Mouse (Mus musculus) midbrain, embryonic 10.5 days (tissue): Measurements from ENCODE around the gene 2210010C04Rik. TPM values are rescaled to one million over a fixed set of nuclear protein-coding genes. Genes with fewer than 3 reads are reported as not detected.
"Not testable (repeated sequence)": the region's sequence is repeated elsewhere in the genome, so short reads cannot be mapped to it uniquely, and the experiment has no call there.

ENCODE experiments used
- DNase-seq: peaks from one replicate; pipeline ENCODE4 v3.0.0-alpha.2; 2017; ENCODE audit warnings: low spot score
- H3K27ac ChIP-seq: fragments of 300-500 bp; sonication (generic); replicated peaks from 2 replicates; pipeline ENCODE4 v1.5.1; 2016; ENCODE audit warnings: mild to moderate bottlenecking
- H3K27me3 ChIP-seq: fragments of 300-500 bp; sonication (generic); 2 replicates; pipeline ENCODE4 v1.6.1; 2016; ENCODE audit warnings: low read depth, mild to moderate bottlenecking; ENCODE audit not compliant: poor library complexity, severe bottlenecking
- H3K36me3 ChIP-seq: fragments of 300-500 bp; sonication (generic); 2 replicates; pipeline ENCODE4 v1.6.1; 2016; ENCODE audit warnings: mild to moderate bottlenecking, moderate library complexity
- H3K4me1 ChIP-seq: fragments of 300-500 bp; sonication (generic); 2 replicates; pipeline ENCODE4 v1.6.1; 2016
- H3K4me3 ChIP-seq: fragments of 300-500 bp; sonication (generic); 2 replicates; pipeline ENCODE4 v1.5.1; 2016; ENCODE audit warnings: mild to moderate bottlenecking, moderate library complexity
- H3K9me3 ChIP-seq: fragments of 300-500 bp; sonication (generic); replicated peaks from 2 replicates; pipeline ENCODE4 v1.6.1; 2016; ENCODE audit warnings: mild to moderate bottlenecking
- polyA plus RNA-seq: library from polyadenylated mRNA; unstranded; fragments of >200 nt; fragmentation: Nextera tagmentation; extraction: Ambion mirVana; gene quantifications from 2 replicates; pipeline ENCODE4 v1.2.1, GENCODE M21; 2016

The 2210010C04Rik gene
- polyA plus RNA-seq, 1 experiment from 2014 or later: not detected

- H3K9me3 ChIP-seq, H3K4me3 ChIP-seq, H3K27ac ChIP-seq, H3K27me3 ChIP-seq, H3K4me1 ChIP-seq, H3K36me3 ChIP-seq, DNase-seq: not testable (repeated sequence)
These were observed 35.9 kb downstream of the 2210010C04Rik start, which contains the start of gene Gm2663 for GRCm38 (mm10) chr6:40999379-40999778. Gm2663 (minus strand) TSS chr6:40999479.

Other genes with a start within 250 kb of the 2210010C04Rik start
- not detected in 2 replicates for gene Moxd2, start 148.0 kb downstream of the 2210010C04Rik start, polyA plus RNA-seq
- gene Prss58, start 135.1 kb downstream of the 2210010C04Rik start, polyA plus RNA-seq: not detected in 2 replicates
- not detected in 2 replicates for gene 1700074P13Rik, start 95.0 kb downstream of the 2210010C04Rik start, polyA plus RNA-seq
- gene Gm4744, start 83.6 kb downstream of the 2210010C04Rik start, polyA plus RNA-seq: not detected in 2 replicates
- gene 1810009J06Rik, start 70.8 kb downstream of the 2210010C04Rik start, polyA plus RNA-seq: not detected in 2 replicates
- not detected in 2 replicates for gene Gm2663, start 36.0 kb downstream of the 2210010C04Rik start, polyA plus RNA-seq